Mouse (Mus musculus) brain, embryonic 14.5 days (tissue): ENCODE measurements around the gene Elp5.

Experiments used
- CTCF ChIP-seq: fragments of 200-500 bp; IDR thresholded peaks from 2 replicates; pipeline ENCODE4 v1.5.1; 2012; ENCODE audit warnings: inconsistent platforms, mild to moderate bottlenecking, moderate library complexity, borderline replicate concordance; ENCODE audit not compliant: insufficient read depth, insufficient read length; ENCODE audit errors: extremely low read depth
- POLR2A ChIP-seq: fragments of 200-500 bp; IDR thresholded peaks from 2 replicates; pipeline ENCODE4 v1.6.1; 2012; ENCODE audit warnings: mild to moderate bottlenecking, inconsistent platforms, borderline replicate concordance; ENCODE audit not compliant: poor library complexity, insufficient read depth, insufficient read length, severe bottlenecking; ENCODE audit errors: extremely low read depth

GRCm38 (mm10) chr11:70016669-70017068 lies 34.4 kb upstream of the Elp5 start, which contains the start of gene Dlg4:
- TF ChIP-seq CTCF (no peak), POLR2A (no peak)
